Mouse (Mus musculus) monocyte, adult 2 months (primary cell): ENCODE data around the gene Akr1d1.

ENCODE experiments used
- DNase-seq, 2 experiments: peaks; one replicate each; pipeline ENCODE4 v3.0.0; 2022; ENCODE audit warnings: low spot score in 2 of 2, low read depth in 1 of 2

Akr1d1 gene

DNA sequence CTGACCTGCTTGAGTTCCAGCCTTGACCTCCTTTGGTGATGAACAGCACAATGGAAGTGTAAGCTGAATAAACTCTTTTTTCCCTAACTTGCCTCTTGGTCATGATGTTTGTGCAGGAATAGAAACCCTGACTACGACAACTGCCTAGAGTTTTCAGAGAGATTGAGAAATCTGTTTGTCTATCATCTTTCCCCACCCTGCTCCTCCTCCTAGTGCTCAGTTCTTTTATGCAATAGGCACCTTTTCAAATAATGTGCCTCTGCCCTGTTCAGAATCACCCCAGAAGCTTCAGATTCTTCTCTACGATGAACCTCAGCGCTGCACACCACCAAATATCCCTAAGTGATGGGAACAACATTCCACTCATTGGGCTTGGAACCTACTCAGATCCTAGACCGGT is at the start of gene Akr1d1:
Gene Akr1d1 (plus strand): TSS at position 234 of the 400 bp plus-strand sequence.
- no peak for DNase-seq

DNA sequence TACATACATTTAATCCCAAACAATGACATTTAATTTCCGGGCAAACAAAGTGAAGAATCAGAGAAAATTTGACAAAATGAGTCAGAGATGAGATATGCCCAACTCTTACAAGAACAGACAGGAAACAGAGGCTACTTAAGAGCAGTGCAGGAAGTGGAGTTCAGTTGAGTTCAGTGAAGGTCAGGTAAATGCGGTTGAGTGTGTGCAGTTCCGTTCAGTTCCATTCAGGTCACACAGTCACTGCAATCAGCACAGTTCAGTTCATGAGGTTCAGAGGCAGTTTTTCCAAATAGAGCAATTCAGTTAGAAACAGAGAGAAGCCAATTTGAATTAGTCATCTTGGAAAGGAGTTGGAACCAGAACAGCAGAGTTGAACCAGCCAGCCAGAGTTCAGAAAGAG is 48.8 kb upstream of the Akr1d1 start:
- DNase-seq, result no peak

DNA sequence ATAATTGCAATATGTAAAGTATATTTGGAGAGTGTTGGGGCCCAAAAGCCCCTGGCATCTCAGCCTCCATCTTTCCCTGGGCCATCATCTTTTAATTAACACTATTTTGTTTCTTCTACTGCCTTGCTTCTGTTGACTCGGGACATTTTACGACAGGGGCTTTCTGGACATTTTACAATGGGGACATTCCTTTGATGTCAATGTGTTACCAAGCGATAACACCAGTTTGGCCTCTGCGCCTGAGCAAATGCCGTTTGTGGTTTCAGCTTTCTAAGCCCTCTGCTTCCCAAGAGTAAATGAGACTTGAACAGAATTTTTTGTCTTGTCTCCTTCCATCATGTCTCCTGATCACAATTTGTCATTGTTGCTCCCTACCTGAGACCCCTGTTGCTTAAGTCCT is 46.7 kb upstream of the Akr1d1 start:
- DNase-seq, result no peak

DNA sequence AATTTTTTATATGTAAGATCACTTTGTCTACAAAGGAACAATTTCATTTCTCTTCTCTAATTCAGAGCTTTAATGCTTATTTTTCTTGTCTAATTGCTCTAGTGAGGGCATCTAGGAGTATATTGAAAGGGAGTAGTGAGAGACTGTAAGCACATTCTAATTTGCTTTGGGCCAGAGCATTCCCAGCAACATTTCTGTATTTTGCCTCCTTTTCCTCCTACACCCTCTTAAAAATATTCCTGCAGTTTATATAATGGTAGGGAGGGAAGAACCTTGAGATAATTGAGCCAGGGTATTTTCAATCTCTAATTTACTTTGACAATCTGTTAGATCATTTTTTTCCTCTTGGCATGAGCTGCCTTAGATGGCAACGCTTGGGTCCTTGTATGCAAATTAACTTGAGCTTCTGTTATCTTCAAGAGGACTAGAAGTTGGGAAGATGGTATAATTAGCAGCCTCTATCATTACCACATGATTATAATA is 45.3 kb upstream of the Akr1d1 start:
- no peak for DNase-seq

DNA sequence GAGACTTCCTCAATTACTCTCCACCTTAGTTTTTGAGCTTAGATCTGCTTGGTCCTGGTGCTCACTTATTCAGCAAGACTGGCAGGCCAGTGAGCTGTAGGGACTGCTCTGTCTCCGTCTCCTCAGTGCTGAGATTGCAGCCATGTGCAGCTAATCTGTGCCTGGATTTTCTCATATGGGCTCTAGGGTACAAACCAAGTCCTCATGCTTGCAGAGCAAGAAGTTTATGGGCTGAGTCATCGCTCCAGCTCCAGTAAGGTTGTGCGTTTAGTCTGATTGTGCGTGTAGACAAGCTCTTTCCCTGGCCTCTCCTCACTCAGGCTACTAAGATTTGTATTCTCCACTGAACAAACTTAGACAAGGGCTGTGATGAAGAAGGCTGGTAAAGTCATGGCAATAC is 43.5 kb upstream of the Akr1d1 start:
- DNase-seq, result no peak

DNA sequence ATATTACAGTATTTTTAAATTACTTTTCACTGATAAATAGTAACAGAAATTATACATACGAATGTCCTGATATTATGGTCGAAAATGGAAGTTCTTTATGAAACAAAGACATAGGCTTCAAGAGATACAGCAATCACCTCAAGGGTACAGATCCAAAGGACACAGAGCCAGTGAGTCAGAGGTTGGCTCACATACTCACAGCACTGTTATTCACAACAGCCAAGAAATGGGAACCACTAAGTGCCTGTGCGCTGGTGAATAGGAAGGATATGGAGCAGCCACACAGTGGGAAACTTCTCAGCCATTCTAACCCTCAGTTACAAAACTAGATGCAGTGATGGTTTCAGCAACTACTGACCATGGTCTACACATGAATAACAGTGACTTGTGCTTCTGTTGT is 37.7 kb upstream of the Akr1d1 start:
- DNase-seq, result no peak

DNA sequence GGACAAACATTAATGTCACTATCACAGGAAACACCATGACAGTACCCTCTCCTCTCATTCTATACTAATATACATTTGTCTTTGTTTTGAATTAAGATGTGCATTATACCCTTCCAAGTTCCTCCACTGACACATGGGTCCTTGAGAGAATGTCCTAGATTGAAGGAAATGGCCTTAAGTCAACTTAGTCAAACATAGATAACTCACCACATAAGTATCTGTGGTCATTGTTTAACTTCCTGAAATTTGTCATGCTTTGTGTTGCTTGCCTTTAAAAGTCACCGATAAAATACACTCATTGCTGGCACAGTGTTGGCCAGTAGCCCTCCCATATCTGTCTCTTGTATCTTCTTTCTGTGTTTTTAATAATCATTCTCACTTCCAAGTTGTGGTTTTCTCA is 35.0 kb upstream of the Akr1d1 start:
- no peak for DNase-seq

DNA sequence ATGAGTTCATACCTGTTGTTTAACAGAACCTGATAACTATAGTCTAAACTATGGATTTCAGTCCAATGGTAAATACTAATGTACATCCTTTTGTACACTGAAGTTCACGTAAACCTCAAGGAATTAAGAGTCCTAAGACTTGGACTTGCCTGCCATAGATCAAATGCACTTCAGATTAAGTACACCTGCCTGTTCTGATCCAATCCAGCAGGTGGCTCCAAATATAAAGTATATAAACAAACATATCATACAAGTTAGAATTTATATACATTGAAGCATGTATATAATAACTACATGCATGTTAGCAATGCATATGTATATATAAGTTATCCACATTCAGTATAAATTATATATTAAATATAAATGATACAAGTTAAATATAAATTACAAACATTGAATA is 33.1 kb upstream of the Akr1d1 start:
- DNase-seq, result no peak

DNA sequence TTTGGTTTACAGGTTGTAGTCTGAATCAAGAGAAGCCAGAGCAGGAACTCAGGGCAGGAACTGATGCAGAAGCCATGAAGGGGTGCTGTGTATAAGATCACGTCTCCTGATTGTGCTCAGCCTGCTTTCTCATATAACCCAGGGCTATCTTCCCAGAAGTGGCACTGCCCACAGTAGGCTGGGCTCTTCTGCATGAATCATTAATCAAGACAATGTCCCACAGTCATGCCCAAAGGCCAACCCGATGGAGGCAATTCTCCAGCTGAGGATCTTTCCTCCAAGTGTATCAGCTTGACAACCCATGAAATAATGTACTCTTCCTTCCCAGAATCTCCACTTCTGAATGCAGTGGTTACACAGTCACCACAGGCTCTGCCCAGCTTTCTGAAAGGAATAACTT is 24.4 kb upstream of the Akr1d1 start:
- DNase-seq, result no peak

DNA sequence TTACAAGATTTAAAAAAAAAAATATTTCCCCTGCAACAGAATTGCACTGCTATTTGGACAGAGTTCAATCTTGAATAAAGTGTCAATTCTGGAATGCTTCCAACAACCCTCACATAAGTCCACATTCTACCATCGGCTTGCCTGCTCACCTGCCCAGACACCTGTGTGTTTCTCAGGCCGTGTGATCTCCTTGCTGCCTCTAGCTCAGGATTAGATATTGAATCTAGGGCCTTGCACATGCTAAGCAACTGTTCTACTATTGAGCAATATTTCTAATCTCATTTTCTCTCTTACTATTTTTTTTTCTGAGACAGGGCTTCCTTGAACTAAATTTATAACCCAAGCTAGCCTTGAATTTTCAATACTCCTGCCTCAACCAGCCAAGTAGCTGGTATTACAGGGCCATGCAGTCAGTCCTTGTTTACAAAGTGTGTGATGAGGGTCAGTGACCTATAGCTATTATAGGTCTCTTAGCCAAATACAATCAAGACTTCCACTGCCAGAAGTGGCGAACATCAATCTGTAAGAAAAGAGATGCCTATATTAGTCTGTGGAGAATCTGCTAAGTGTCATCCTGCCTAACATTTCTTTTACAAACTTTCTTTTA is 23.0 kb upstream of the Akr1d1 start:
- DNase-seq, result no peak

DNA sequence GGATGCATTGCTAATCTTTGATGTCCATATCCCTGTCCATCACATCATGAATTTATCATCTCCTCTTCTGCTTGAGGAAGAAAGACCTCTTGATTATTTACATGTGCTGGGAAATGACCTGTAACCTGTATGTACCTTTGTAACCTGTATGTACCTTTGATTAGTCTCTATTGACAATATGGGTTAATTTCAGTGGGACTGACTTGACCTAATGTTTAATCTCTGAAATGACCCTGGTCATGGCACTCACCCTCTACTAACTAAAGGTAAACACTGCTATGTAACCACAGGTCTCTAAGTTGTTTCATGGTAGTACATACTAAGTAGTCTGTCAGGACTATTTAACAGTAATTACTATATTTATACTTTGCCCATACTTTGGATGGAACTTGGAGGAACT is 19.2 kb upstream of the Akr1d1 start:
- no peak for DNase-seq

DNA sequence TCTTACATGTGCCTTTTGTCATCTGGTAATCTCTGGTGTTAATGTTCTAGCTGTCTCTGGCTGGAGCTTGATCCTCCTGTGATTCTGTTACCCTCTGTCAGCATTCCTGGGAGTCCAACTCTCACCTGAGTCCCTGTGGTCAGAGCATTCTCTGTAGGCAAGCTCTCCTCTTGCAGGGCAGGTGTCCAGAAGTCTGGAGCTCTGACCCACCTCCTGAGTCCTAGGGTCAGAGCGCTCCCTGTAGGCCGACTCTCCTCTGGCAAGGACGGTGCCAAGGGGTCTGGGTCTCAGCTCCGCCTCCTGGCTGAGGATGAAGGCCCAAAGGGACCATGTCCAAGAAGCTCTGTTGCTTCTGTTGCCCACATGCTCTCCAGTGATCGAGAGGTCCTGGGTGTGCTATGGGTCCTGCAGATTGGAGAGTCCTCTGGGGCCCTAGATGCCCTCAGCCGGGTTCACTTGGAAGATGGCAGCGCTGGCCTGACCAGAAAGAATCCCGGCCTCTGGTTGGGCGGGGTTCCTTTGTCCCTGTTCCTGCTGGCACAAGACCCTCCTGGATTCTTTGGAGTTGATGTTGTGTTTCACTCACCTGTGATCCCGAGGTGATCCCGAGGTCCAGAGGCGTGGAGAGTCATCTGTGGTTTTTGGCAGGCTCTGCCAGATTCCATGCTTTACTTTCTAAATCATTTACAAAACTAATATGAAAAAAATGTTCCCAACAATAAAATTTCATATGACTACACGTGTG is 9.2 kb upstream of the Akr1d1 start:
- no peak for DNase-seq

DNA sequence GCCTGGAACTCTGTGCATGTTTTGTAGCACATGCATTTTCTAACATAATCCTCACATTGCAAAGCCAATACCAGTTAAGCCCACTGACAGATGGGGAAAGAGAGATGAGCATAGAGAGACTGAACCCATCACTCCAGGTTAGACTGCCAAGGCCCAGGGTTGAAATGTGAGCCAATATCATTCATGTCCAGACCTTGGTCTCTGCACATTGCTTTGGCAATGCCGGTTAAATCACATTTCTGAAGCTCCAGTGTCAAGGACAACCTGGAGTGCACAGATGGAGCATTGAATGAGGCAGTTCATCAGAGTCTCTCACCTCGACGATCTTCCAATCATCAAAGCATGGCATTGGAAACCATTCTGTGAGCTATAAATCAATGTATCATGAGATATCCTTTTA is 2.1 kb downstream of the Akr1d1 start:
- DNase-seq, result no peak

DNA sequence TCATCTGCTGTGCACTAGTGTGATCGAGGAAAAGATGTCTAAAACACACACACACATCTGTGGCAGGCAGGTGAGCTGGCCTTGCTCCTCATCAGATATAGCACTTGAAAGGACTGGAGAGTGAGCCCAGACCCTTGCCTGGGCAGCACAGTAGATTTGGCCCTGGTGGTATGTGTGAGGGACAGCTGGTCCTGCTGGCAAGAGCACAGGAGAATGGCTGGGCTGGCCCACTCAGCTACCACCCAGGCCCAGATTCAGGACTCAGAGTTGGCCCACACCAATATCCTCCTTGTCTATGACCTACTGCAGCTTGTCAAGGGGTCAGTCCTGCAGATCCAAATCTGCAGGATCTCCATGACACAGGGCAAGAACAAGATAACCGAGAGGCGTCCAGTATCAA is 6.9 kb downstream of the Akr1d1 start:
- DNase-seq, result no peak

DNA sequence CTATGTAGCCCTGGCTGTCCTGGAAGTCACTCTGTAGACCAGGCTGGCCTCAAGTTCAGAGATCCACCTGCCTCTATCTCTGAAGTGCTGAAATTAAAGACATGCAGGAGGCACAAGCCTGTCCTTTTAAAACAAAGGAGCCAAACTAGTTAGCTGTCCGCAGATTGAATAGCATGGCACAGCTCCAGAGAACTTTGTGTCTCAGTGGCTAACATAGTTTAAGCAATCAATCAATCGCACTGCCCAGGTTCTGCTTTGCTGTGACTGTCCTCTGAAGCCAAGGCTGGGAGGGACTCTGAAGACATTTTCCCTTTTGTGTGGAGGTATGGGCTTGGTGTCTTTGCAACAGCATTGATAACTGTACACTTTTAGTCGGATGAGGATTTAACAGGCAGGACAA is 7.8 kb downstream of the Akr1d1 start:
- no peak for DNase-seq

DNA sequence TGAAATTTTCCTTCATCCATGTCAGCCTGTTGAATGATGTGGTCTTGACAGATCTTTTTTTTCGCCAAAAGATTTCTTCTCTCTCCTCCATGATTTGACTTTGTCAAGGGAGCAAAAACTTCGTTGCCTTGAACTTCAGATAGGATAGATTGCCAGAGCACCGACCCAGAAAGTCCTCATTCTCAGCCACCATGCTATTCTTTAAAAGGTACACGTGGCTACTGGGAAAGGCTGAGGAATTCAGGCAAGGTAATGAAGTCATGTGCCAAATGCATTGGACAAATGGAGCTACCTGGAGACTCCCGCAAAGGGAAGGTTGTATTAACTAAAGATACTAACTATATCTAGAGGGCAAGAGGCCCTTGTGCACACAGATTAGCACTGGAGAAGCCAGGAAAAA is 8.8 kb downstream of the Akr1d1 start:
- no peak for DNase-seq

DNA sequence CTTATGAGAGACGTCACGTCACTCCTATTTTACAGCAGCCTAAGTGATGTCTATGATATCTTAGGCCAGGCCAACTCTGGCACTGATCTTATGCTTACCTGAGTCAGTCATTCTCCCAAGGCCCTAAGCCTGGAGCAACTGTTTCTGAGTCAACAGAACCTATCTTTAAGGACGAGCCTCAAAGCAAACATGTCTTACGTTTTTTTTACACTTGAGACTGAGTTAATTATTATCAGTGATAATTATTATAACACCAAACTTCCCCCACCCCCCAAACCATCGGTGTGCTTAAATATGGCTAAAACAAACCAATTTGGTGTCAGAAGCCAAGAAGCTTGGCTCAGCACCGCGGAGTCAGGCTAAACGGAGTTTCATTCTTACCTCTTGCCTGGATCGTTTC is 9.4 kb downstream of the Akr1d1 start:
- DNase-seq, result no peak

DNA sequence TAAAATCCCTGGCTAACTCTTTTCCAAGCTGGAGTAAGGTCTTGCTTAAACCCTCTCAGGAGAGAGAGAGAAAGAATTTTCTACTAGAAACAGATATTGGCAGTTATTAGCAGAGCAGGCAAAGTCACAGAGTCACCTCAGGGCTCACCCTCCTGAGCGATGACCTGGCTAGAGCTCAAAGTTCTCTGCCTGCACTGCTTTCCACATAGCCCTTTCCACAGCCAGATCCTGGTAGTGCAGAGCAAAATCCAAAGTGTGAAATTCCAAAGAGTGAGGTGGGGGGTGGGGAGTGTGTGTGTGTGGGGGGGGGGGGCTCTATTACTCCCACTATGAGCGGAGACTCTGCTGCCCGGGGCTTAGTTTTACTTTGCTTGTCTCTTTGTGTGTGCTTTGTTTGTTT is 10.1 kb downstream of the Akr1d1 start:
- DNase-seq, result no peak

DNA sequence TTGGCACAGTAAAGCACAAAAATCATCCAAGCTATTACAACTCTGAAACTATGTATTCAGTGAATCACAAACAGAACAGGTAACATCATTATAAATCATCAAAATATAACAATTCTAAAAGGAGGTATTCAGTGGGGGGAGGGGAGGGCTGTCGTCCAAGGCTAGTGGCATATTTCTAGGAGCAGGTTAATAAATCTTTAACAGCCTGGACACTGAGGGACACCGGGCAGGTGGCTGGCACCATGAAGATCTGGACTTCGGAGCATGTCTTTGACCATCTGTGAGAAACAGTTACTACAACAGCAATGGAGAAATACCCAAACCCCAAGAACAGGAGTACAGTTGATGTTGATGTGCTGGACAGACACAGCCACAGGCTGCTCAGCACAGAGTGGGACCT is 11.2 kb downstream of the Akr1d1 start:
- DNase-seq, result no peak

DNA sequence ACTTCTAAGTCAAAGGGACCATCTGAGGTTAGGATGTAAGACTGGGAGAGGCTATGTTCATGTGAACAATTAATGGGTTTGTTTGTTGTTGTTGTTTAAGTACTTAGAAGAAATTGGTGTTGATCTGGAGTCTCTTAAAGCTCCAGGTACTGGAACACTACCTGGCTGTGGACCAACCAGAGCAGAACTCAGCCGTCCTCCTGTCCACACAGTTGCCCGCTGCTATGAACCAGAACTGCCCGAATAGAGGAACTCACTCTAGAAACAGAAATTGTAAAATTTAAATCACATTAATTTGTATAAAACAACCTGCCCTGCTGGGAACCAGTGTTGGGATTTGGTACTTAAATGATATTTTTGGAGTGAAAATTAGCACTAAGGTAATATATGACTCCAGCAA is 12.2 kb downstream of the Akr1d1 start:
- DNase-seq, result no peak

DNA sequence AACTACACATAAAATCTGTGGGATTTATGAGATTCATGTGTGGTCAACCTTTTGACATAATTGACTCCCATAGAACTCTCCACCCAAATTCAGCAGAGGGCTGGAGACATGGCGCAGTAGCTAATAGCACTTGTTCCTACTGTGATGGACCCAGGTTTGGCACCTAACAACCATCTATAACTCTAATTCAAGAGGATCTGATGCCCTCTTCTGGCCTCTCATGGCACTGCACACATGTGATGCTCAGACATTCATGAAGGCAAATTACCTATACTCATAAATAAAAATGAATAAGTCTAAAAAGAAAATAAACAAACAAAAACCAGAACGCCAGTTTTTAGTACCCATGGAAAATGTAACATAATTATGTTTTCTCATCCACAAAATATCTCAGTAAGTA is 22.8 kb downstream of the Akr1d1 start:
- DNase-seq, result no peak

DNA sequence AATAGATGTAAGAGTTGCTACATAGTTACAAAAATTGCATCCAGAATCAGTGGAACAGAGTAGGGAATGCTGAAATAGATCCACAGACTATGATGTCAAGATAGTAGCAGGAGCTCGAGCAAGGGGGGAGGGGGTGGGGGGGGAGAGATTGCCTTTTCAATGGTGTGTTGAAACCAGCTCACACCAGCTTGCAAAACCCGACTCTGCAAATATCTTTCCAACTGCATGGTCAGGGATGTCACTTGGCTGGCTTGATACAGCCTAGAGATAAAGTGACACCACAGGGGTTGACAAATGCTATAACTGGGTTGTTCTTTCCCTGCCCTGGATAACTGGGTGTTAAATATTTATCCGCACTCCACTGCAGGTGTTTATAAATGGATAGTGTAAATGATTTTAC is 24.0 kb downstream of the Akr1d1 start:
- DNase-seq, result no peak

DNA sequence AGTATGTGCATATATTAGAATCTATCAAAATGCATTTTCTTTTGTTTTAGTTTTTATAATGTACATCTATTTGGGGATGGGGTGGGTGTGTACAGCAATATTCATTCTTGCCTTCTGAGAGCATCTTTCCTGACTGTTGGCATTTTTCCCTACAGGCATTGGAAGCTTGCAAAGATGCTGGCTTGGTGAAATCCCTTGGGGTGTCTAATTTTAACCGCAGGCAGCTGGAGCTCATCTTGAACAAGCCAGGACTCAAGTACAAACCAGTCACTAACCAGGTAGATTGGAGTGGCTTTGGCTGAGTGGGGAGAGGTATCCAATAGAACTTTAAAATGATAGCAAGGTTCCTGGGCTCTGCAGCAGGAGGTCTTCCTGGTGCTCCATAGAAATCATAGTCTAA is 24.4 kb downstream of the Akr1d1 start:
- DNase-seq, result no peak
